Mouse (Mus musculus) cerebellum, adult 11 months (tissue): Measurements from ENCODE around the gene Suds3.
A peak's percentile ranks its signal among the peaks of the same experiment; 100 is the strongest.

Experiments used
- DNase-seq: peaks from one replicate; pipeline ENCODE4 v3.0.0; 2022

Gene Suds3

DNA sequence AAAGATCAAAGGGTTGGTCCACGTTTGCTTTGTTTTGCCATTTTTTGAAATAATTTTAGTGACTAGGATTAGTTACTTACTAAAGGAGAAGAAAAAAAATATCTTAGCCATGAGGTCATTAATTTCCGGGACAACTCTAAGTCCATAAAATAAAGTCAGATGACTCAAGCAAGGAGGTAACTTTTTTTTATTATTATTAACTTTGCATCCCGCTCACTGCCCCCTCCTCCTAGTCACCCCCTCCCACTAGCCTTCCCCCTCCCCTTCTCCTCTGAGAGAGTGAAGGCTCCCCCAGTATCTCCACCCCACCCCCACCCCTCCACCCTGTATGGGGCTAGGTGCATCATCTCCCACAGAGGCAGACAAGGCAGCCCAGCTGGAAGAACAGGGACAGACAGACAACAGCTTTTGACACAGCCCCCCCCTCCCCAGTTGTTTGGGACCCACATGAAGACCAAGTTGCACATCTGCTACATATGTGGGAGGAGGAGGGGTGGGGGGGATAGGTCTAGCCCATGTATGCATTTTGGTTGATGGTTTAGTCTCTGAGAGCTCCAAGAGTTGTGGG lies 19.1 kb upstream of the Suds3 start:
- DNase-seq = no peak

DNA sequence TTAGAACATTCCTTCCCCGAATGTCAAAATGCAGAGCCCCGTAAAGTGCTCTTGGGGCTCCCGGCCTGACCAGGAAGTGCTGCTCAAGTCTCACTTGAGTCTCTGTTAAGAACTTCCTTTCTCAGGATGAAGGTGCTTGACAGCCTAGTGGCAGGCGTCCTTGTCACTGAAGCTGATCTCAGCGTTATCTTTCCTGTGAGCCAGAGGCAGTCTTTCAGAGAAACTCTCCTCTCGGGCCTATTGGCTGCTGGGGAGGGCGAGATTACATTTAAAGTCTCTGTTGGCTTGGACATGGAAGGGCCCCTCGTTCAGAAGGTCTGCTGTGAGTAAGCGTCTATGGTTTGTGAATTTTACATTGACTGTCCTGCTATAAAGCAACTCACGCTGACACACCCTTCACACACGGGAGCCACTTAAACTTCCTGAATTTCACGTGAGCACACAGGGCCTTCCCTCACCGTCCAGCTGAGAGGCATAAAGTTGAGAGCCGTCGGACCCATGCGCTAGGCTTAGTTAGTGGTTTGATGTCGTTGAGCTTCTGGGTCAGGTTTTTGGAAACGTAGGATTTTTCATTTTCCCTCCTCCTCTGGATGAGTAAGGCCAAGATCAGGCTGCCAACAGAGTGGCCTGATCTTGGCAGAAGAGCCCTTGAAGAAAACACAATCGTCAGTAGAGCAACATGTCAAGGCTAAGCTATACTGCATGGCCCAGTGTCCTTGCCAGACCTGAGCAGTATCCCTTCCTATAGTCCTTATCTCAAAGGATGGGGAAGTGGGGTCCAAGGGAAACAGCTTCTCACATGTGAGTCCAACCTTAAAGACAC lies 18.4 kb upstream of the Suds3 start:
- no peak for DNase-seq

DNA sequence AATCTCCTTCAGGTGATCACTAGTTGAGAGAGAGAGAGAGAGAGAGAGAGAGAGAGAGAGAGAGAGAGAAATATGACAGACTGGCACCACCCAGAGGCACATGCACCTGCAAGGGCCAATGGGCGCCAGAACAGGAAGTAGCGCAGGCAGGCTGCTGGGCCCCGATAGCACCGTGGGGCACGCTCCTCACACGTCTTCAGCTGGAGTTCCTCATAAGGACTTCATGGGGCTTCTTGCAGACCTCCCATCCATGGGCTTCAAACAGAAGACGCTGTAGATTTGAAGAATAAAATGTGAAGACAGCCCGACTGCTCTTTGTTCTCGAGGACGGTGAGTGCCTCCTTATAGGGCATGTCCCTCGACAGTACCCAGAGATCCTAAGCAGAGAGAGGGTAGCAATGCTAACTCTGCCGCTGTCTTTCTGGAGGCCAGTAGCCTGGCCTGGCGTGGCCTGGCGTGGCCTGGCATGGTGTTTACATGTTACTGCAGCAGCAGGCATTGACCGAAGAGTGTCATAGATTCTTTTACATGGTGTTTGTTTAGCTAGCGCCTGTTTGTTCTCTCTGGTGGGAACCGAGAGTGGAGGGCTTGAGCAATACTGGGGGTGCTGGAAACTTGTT lies 17.6 kb upstream of the Suds3 start:
- no peak for DNase-seq

DNA sequence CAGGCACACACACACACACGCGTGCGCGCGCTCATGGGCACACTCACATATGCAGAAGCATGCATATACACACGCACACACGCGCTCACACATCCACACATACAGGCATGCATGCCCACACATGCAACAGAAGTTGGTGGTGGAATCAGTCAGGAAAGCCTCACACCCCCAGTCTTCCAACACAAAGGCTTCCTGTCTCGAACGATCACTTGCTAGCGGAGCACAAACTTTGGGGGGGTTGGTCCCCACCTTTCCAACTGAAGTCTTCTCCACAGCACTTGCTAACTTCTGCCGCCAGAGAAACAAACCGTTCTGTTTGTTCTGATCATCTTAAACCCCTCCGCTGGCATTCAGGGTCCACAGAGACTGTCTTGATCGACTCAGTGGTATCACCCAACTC lies 14.8 kb upstream of the Suds3 start:
- no peak for DNase-seq

DNA sequence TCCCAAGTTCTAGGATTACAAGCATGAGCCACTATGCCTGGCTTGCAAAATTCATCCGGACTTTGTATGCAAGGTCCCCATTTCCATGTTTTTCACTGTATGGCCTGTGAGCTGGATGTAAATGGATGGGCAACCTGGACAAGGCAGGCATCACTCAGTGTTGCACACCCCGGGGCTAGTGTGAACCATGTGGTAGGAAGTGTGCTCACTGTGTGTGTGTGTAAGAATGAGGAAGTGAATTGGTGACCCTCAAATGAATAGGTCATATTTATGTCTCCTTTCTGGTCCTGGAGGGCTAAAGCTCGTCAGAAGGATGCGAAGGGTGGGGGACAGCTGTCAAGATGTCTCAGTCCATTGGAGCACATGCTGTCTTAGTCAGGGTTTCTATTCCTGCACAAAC lies 11.1 kb upstream of the Suds3 start:
- no peak for DNase-seq

DNA sequence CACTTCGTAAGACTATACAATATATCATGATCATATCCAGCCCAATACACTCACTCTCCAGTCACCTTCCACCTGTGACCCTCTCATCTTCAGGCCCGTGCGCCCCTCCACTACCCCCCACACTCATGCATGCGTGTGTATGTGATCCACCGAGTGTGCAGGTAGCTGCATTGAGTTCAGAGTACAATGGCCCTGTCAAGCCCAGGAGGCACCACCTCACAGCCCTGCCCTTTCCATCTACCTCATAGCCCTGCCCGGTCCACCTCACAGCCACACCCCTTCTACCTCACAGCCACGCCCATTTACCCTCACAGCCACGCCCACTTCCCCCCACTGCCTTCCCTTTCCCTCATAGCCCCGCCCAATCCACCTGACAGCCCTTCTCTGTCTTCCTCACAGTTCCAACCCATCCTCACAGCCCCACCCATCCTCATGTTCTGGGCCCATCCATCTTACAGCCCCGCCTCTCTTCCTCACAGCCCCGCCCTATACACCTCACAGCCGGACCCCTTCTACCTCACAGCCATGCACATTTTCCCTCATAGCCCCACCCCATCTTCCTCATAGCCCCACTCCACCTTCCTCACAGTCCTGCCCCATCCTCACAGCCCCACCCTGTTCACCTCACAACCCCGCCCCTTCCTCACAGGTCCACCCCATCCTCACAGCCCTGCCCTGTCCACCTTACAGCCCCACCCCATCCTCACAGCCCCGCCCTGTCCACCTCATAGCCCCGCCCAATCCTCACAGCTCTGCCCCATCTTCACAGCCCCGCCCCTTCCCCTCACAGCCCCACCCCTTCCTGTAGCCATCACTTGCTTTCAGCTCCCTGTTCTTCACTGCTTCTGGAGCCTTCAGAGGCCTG lies 9.8 kb upstream of the Suds3 start:
- DNase-seq = no peak

DNA sequence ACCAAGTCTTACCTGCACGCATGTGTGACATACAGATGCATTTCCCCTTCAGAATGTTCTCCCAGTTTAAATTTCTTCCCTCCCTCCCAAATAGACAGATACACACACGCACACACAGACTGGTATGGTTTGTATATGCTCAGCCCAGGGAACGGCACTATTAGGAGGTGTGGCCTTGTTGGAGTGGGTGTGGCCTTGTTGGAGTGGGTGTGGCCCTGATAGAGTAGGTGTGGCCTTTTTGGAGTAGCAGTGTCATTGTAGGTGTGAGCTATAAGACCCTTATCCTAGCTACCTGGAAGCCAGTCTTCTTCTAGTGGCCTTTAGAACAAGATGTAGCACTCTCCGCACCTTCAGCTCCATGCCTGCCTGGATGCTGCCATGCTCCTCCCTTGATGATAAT lies 7.9 kb upstream of the Suds3 start:
- no peak for DNase-seq

DNA sequence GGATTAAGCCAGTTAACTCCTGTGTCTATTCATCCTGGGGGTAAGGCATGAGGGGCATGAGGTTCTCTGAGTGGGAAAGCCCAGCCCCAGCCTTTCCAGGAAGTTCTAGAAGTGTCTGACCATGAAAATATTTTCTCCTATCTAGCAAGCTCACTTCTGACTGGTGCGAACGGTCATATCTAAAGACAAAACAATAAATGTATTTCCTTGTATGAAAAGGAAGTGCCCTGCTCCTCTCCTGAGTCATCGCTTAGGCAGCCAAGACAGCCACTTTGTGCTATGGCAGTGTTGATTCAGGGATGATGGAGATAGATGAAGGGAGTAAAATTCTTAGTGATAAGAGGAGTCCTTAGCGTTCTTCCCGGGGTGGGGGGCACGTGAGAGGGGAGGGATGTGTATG lies 7.2 kb upstream of the Suds3 start:
- no peak for DNase-seq

DNA sequence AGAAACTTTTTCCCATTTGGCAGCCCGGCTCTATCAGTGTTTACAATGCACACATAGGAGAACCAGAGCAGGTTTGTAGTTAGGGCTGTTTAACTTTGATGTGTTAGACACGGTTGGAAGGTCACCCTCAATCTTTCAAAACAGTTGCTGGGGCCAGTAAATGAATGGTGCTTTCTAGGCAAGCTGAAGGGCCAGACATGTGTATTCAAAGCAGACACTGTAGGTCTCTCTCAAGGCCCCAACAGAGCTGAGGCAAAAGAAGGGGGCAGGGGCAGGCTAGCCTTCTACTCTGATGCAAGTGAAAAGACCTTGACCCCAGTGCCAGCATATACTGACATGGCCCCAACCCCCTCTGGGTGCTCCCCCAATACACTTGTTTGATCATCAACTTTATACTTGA lies 5.7 kb upstream of the Suds3 start:
- no peak for DNase-seq

DNA sequence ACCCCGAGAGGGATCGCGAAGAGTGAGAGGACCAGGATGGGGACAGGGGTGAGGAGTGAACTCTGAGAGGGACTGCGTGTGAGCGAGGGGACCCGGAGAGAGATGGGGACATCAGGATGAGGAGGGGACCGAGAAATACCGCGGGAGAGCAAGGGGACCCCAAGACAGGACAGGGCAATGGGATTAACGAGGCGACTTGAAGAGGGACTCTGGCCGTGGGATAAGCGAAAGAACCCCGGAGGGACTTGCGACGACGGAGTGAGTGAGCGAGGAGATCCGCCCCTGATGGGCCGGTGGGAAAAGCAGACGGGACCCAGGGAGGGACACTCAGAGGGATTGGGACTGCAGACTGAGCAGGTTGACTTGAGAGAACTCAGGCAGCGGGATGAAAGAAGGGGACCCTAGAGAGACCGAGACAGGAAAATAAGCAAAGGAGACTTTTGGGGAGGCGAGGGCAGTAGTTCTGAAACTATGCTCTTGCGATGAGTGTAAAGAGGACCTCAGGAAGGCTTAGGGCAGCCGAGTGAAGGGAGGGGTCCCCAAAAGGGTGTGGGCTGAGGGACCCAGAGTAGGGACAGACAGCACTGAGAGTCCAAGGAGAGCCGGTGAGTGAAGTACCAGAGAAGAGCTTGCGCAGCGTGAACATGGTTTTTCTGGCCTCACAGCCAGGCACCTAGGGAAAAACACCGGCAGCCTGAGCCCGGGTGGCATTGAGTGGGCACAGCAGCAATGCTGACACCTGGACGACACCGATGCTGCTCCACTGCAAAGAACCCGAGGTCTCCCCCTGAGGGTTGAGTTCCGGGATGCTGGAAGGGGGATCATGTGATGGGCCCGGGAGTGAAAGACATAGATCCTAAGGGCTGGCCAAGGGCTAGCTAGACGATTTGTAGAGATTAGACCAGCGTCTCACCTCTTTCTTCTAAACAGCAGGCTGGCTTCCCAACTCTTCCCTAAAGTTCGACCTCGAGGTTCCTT lies 4.9 kb upstream of the Suds3 start:
- DNase-seq = no peak

DNA sequence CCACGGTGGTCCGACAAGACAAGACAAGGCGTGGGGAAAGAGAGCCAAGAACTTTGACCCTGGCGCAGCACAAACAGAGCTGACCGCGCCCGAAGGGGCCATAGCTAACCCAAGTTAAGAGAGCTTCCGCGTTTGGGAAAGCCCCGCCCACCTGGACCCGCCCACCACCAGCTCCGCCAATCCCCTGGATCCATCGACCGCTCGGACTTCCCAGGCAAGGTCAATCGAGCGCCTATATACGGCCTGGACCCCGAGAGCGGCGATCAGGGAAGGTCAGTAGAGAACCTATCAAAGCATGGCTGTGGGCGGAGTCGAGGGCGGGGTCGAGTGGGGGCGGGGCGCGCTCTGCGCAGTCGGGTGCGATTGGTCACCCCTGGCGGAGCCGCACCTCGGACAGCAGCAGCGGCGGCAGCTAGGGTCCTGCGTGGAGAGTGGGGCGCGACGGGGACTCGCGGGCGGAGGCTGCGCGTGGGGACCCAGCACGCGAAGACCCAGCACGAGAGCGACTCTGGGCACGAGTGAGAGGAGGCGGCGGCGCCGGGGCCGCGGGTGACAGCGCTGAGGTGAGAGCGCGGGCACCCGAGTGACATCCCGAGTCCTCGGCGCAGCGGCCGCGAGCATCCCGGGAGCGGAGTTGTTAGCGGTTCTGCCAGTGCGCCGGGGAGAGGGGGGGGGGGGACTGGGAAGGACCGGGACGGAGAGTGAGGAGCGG lies 4.0 kb upstream of the Suds3 start, which contains the start of gene Taok3:
Taok3 (plus strand) TSS at position 353 of the 712 bp plus-strand sequence.
- peak; percentile 99 for DNase-seq

DNA sequence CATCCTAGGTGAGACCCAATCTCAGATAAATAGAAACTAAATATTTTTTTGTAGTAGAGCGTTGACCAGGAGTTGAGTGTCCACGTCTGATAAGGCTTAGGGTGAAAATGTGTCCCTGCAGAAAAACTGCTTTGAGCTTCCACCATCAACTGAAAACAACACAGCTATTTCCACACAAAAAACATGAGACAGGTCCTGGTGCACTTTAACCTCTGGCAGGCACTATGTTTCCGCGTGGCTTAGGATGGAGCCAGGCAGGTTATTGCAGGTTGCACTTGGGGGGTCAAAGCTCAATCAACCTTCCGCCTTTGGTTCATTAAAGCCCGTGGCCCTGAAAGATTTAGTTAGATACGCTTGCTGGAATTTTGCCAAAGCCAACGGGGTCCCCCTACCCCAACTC lies 2.9 kb upstream of the Suds3 start:
- DNase-seq = no peak

DNA sequence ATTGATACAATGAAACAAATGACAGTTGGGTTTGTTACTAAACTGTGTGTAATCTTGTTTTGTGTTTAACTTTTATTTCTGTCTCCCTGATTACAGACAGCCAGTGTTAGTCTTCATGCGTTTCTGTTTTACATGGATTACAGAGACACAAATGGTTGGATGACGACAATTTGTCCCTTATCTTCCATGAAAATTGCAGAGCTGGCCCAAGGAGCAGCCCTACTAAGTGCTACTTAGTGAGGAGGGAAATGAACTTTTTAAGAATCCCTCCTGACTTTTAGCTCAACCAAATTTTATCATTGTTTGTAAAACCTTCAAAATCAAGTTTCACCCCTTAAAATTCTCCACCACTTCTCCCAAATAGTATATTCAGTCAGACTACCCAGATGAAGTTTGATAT lies 2.3 kb upstream of the Suds3 start:
- DNase-seq = no peak

DNA sequence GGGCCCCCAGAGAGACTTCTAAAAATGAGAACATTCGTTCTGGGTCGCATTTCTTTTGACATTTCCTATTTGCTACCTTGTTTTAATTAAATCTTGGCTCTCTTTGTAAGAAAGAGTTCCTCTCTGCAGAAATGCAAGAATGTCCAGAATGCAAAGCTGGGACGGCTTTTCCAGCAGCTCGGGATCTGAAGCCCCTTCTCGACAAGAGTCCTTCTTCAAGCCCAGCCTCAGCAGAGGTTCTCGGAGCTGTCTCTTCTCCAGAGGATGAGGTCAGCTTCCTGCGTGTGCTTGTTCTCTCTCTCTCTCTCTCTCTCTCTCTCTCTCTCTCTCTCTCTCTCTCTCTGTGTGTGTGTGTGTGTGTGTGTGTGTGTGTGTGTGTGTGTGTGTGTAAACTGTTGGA lies 1.8 kb upstream of the Suds3 start:
- DNase-seq = no peak

DNA sequence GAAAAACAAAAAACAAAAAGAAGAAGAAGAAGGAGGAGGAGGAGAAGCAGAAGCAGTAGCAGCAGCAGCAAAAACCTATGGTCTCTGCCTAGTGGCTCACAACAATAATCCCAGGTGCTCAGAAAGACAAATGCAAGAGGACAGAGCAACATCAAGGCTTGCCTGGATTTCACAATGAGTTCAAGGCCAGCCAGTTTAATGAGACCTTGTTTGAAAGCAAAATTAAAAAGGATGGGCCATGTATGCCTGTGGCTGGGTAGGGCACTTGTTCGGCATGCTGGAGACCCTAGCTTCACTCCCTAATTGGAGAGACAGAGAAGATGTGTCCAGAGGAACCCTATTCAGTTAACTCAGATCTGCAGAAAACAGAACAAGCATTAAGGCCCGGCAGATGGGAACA lies 1.3 kb upstream of the Suds3 start:
- DNase-seq = no peak

DNA sequence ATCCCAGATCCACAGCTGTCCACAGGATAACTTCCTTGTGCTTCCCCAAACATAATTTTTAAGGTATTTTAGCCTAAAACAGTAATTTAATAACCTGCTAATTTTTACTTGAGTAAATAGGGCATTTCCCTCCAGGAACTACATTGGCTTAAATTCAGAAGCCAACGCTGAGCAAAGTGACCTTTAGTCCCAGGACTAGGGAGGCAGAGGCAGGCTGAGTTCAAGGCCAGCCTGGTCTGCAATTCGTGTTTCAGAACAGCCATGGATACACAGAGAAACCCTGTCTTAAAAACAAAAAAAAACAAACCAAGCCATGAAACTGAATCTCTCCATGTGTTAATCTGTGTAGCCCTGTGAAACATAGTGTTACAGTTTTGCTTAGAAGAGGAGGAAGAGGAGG lies 747 bp upstream of the Suds3 start:
- no peak for DNase-seq

DNA sequence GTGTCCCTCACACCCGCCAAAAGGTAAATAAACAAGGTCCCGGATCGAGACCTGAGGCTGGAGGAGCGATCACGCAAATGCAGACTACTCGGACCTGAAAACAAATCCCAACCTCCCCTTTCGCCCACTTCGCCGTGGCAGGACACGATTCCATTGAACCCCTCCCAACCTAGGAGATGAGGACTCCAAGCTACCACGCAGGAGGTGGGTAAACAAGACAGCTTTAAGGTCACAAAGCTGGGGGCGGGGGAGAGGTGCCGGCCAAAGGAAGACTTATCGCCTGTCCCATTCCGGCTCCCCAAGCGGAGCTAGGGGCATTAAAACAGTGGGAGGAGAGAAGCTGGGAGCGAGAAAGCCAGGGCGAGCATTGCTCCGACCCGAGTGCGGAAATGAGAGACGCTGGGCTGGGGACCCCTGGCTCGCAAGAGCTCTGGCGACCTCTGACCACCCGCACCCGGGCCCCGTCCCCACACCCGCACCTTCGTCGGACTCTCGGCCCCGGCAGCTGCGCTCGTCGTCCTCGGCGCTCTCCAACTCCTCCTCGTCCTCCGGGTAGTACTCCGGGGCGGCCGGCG lies 633 bp downstream of the Suds3 start:
- DNase-seq = peak; percentile 47

DNA sequence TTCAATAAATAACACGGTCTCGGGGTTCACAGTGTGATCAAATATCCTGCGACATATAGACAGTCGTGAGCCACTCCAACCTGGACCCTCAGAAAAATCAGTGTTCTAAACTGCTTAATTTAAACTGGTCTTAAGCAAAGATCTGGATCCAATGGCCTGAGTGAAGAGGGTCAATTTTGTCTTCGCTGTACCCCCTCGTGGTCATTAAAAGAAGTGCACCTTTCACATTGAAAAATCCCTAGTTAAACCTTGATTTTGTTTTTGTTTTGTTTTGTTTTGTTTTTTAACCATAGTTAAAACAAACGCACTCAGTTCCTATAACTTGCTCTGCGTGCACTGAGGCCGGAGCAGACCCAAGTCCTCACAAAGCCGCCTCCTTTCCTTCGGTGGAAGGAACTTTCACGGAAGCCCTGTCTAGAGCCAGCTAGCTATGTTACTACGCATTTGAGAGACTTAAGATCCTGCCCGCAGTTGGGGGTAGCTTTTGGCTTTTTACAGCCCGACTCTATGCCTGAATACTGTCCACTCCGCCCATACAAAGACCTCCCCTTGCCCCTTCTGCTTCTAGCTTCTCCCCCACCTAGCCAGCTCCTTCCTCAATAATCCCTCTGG lies 1.2 kb downstream of the Suds3 start:
- no peak for DNase-seq

DNA sequence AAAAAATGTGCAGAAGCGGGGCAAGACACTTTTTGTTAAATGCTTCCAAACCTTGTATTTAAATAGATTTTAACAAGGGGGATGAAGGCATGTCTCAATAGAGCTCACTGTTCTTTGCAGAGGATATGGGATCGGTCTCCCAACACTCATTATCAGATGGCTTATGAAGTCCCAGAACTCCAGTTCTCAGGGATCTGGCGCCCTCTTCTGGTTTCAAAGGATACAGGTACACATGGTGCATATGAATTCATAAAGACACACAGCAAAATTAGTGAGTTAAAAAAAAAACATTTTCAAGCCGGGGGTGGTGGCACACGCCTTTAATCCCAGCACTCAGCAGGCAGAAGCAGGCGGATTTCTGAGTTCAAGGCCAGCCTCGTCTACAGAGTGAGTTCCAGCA lies 2.6 kb downstream of the Suds3 start:
- DNase-seq = no peak

DNA sequence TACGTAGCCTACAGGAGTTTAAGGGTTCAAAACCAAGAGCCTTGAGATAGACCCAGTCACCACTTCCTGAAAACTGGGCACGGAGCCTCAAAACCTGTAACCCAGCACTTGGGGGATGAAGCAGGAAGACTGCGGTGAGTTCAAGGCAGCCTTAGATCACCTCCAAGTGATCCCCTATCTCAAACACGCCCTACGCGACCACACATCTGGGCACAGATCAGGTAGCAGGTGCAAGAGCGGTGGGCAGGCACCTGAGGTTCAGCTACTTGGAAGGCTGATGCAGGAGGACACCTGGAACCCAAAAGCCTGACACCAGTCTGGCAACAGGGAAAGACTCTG lies 4.2 kb downstream of the Suds3 start:
- DNase-seq = no peak
